Comparison of ENCODE assay signal across 20 mouse cellular contexts in the genomic region with DNA sequence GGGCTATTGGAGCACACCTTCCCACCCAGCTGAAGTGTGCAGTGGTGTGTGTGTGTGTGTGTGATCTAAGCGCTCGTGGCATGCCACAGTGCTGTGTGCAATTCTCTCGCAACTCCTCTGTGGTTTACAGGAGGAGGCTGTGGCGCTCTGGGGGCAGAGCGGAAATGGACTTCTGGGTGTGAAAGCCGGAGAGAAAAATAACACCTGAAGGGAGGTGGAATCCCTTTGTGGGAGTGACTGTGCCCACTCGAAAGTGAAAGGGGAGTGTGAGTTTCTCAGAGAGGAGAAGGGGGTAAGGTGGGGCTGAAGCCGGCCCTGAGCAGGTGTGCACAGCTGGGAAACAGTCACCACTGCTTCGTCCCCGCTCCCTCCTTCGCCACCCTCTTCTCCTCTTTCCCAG.
DNase-seq lines count a peak whose midpoint lies in the region; ATAC-seq lines count a peak whose summit lies in the region.
"Had no signal": no experiment of that assay in that cellular context is flagged by ENCODE, and none has a peak within 500 bp of the region (broad histone marks: within the 10 kb centered on the region; RNA-seq: fewer than 3 reads in every experiment).

No protein-coding gene starts in this region.

- no peak overlapping the region for H3K4me3 ChIP-seq in kidney, embryonic 14.5 days (ENCODE audit: low read length)
- H3K4me3 ChIP-seq: embryonic facial prominence, embryonic 15.5 days; forebrain, embryonic 12.5 days; midbrain, embryonic 12.5 days; stomach, embryonic 15.5 days had no signal

- H3K36me3 ChIP-seq in kidney, embryonic 14.5 days (ENCODE audit: control insufficient read depth, insufficient read depth, low read length): no peaks in the 10 kb centered on the region
- H3K36me3 ChIP-seq: embryonic facial prominence, embryonic 15.5 days; midbrain, embryonic 12.5 days; stomach, embryonic 15.5 days had no signal

- H3K9ac ChIP-seq in kidney, embryonic 14.5 days (ENCODE audit: low read depth, low read length): no peak overlapping the region
- H3K9ac ChIP-seq: embryonic facial prominence, embryonic 15.5 days; forebrain, embryonic 12.5 days; midbrain, embryonic 12.5 days; stomach, embryonic 15.5 days had no signal

- H3K9me3 ChIP-seq in kidney, embryonic 14.5 days (ENCODE audit: control insufficient read depth, low read length): no peaks in the 10 kb centered on the region
- H3K9me3 ChIP-seq: embryonic facial prominence, embryonic 15.5 days; forebrain, embryonic 12.5 days; midbrain, embryonic 12.5 days; stomach, embryonic 15.5 days had no signal

- no peak for DNase-seq in kidney, postnatal 10 days
- peak; percentile 56 for DNase-seq in A20 (ENCODE audit: low read depth, low spot score)
- peak; percentile 74 for DNase-seq in T-cell, adult 2 months (ENCODE audit: low spot score)
- DNase-seq in thymus, postnatal 0 days (ENCODE audit: low spot score): peak; percentile 32
- DNase-seq in gastrocnemius, postnatal 36 days: no peak
- no peak for DNase-seq in heart, adult 9 months (ENCODE audit: low spot score in 2 of 2)
- DNase-seq: adrenal gland, adult 8-10 months; cerebellum, adult 18-20 months; heart, adult 11 months; heart, postnatal 4 days; kidney, adult 8-10 months; left cerebral cortex, postnatal 4 days; lung, adult 2 months; lung, postnatal 4 days; retina, postnatal 1 day had no signal

- intact Hi-C loops in gastrocnemius, postnatal 36 days (cut with DNase I): no loop called here

- H3K4me1 ChIP-seq in kidney, embryonic 14.5 days (ENCODE audit: control insufficient read depth, insufficient read depth, low read length): 0 out of 2 replicates have a peak, but pooled peaks cover 7% of the 10 kb centered on the region
- H3K4me1 ChIP-seq: embryonic facial prominence, embryonic 15.5 days; forebrain, embryonic 12.5 days; midbrain, embryonic 12.5 days; stomach, embryonic 15.5 days had no signal

- H3K27ac ChIP-seq in kidney, embryonic 14.5 days (ENCODE audit: low read depth, low read length): no peak overlapping the region
- H3K27ac ChIP-seq: embryonic facial prominence, embryonic 15.5 days; forebrain, embryonic 12.5 days; midbrain, embryonic 12.5 days; stomach, embryonic 15.5 days had no signal

- peak overlapping the region; percentile 17; the same call in 1 of the 2 replicates for H3K4me2 ChIP-seq in kidney, embryonic 14.5 days (replicated peaks; ENCODE audit: low read depth, low read length)
- H3K4me2 ChIP-seq: embryonic facial prominence, embryonic 15.5 days; forebrain, embryonic 12.5 days; midbrain, embryonic 12.5 days; stomach, embryonic 15.5 days had no signal

- WGBS in kidney, embryonic 14.5 days: 43% methylated on average over 11 of the region's 11 CpGs

- ATAC-seq in kidney, embryonic 14.5 days (ENCODE audit: low FRiP score, low TSS enrichment): no peak; the same call in 1 of the 2 replicates

- H3K27me3 ChIP-seq in kidney, embryonic 14.5 days (ENCODE audit: control insufficient read depth, insufficient read depth, low read length): no peaks in the 10 kb centered on the region
- H3K27me3 ChIP-seq: embryonic facial prominence, embryonic 15.5 days; forebrain, embryonic 12.5 days; midbrain, embryonic 12.5 days; stomach, embryonic 15.5 days had no signal

Comparison
In these comparisons a context has a peak if more than half of its experiments do, and no peak if none do; other contexts are left out.
1. DNase-seq: peak in A20 (single experiment), T-cell, adult 2 months (single experiment) and thymus, postnatal 0 days (single experiment); none in kidney, postnatal 10 days (single experiment), gastrocnemius, postnatal 36 days (0 of 2) and heart, adult 9 months (0 of 2).